Mouse (Mus musculus) embryonic fibroblast, embryonic 13.5 days (primary cell): ENCODE measurements around the gene Plekho1.

Experiments
- CTCF ChIP-seq: IDR thresholded peaks from 2 replicates; pipeline ENCODE4 v1.5.1; 2011; ENCODE audit warnings: mild to moderate bottlenecking, control low read depth, low read length, moderate library complexity, borderline replicate concordance; ENCODE audit not compliant: insufficient read depth
- POLR2A ChIP-seq: IDR thresholded peaks from 2 replicates; pipeline ENCODE4 v1.6.1; 2011; ENCODE audit warnings: low read depth, mild to moderate bottlenecking, control low read depth, low read length, moderate library complexity

GRCm38 (mm10) chr3:95953522-95953921 is 42.3 kb downstream of the Plekho1 start:
- no peak for TF ChIP-seq POLR2A
- TF ChIP-seq CTCF, result no peak
